Mouse (Mus musculus): ENCODE measurements around the gene Ccdc36.

Ccdc36 gene

GRCm38 (mm10) chr9:108378736-108379135 is 49.5 kb downstream of the Ccdc36 start:
- no peak for DNase-seq (ENCODE audit: low spot score)

- no peak for DNase-seq (ENCODE audit: low spot score)
These were observed 50.0 kb downstream of the Ccdc36 start for GRCm38 (mm10) chr9:108378234-108378633.
